Mouse (Mus musculus): Measurements from ENCODE around the gene Psma6. TPM values are rescaled to one million over a fixed set of nuclear protein-coding genes. Genes with fewer than 3 reads are reported as not detected.

The Psma6 gene
- total RNA-seq, 2 experiments from 2014 or later: 140 to 142 TPM

GRCm38 (mm10) chr12:55463087-55463486, 79.1 kb downstream of the Psma6 start:
- DNase-seq (ENCODE audit: low spot score in 2 of 2): no peak

- DNase-seq (ENCODE audit: low spot score in 2 of 2): peak; percentile 43 to 70
These were observed 80.2 kb downstream of the Psma6 start for GRCm38 (mm10) chr12:55463992-55464845.

- DNase-seq (ENCODE audit: low spot score in 2 of 2): peak in 1 of 2 experiments; percentile 49
These were observed 80.9 kb downstream of the Psma6 start for GRCm38 (mm10) chr12:55464846-55465361.

DNA sequence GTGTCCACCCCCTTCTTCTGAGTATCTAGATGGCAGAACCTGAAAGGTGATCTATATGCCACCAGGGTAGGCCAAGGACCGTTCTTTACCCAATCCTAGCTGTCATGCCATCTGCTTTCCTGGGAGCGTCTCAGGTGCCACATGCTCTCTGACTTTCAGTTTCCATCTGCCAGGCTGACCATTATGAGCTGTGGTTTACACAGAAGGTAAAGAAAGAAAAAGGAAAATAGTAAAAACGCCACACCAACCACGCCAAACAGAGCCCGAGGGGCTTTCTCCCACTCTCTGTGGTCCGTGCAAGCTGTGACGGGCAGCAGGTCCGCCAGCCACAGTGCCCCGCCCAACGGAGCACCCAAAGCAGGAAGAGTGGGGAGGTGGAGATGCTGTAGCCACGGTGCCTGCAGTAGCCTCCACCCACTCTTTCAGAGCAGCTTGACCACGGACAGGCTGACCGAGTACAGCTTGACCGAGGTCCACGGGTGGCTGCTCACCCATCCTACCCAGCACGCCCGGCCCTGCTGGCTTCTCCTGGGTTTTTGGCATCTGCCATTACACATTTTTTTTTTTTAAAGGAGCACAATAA, 81.5 kb downstream of the Psma6 start:
- no peak for DNase-seq (ENCODE audit: low spot score in 2 of 2)

GRCm38 (mm10) chr12:55466088-55466701, 82.2 kb downstream of the Psma6 start:
- DNase-seq (ENCODE audit: low spot score in 2 of 2): no peak

GRCm38 (mm10) chr12:55466816-55467215, 82.8 kb downstream of the Psma6 start:
- no peak for DNase-seq (ENCODE audit: low spot score in 2 of 2)

GRCm38 (mm10) chr12:55467331-55468180, 83.5 kb downstream of the Psma6 start:
- DNase-seq (ENCODE audit: low spot score in 2 of 2): no peak

Other genes starting within 250 kb of the Psma6 start
- gene Srp54b, start 229.1 kb upstream of the Psma6 start, total RNA-seq (2021): 10 to 100 TPM; 51.8 to 56.0 TPM
- gene 1700047I17Rik2, start 184.6 kb upstream of the Psma6 start, total RNA-seq (2021): 1 to 10 TPM; 3.9 to 7.1 TPM
- gene Srp54c, start 154.1 kb upstream of the Psma6 start, total RNA-seq (2021): 10 to 100 TPM; 32.4 to 34.8 TPM
- 1 to 10 TPM; 7.5 to 9.2 TPM for gene 1110008L16Rik, start 84.6 kb upstream of the Psma6 start, total RNA-seq (2021)
- 10 to 100 TPM; 10.9 to 11.3 TPM for gene Ppp2r3c, start 81.2 kb upstream of the Psma6 start, total RNA-seq (2021)
- 10 to 100 TPM; 33.8 to 54.4 TPM for gene Nfkbia, start 108.4 kb downstream of the Psma6 start, total RNA-seq (2021)
- gene Aldoart2, start 181.0 kb downstream of the Psma6 start, total RNA-seq (2021): under 1 TPM in 1 of 2 experiments, not detected in 1; 0.20 TPM
- under 1 TPM in 1 of 2 experiments, not detected in 1; 0.20 TPM for gene Insm2, start 215.2 kb downstream of the Psma6 start, total RNA-seq (2021)

Measured in layer of hippocampus, adult 18-20 months (tissue).